Mouse (Mus musculus) erythroblast, embryonic 14.5 days (primary cell): ENCODE measurements at regions not wholly inside any gene's neighbourhood (a gene's known extent, or its start where the extent isn't known, plus 50 kb on each side); places are given as distances from the start of the nearest gene placed in this dataset.

ENCODE experiments used
- H3K27me3 ChIP-seq: 2 replicates; pipeline ENCODE4 v1.6.1; 2012; ENCODE audit warnings: inconsistent platforms; ENCODE audit not compliant: control insufficient read depth
- H3K36me3 ChIP-seq: 2 replicates; pipeline ENCODE4 v1.6.1; 2012; ENCODE audit warnings: mild to moderate bottlenecking, inconsistent platforms; ENCODE audit not compliant: control insufficient read depth
- H3K4me1 ChIP-seq: 2 replicates; pipeline ENCODE4 v1.6.1; 2012; ENCODE audit warnings: inconsistent platforms; ENCODE audit not compliant: control insufficient read depth
- H3K4me3 ChIP-seq: replicated peaks from 2 replicates; pipeline ENCODE3; 2012; ENCODE audit warnings: moderate library complexity, mild to moderate bottlenecking, inconsistent platforms
- H3K9me3 ChIP-seq: 2 replicates; pipeline ENCODE4 v1.6.1; 2012; ENCODE audit warnings: low read length, inconsistent platforms, mixed read lengths; ENCODE audit not compliant: control insufficient read depth
- GATA1 ChIP-seq: IDR thresholded peaks from 2 replicates; pipeline ENCODE4 v1.6.1; 2012; ENCODE audit warnings: low read length, inconsistent platforms, mixed read lengths
- TAL1 ChIP-seq: IDR thresholded peaks from 3 replicates; pipeline ENCODE4 v1.6.1; 2012; ENCODE audit warnings: low read length, inconsistent platforms, mixed read lengths

DNA sequence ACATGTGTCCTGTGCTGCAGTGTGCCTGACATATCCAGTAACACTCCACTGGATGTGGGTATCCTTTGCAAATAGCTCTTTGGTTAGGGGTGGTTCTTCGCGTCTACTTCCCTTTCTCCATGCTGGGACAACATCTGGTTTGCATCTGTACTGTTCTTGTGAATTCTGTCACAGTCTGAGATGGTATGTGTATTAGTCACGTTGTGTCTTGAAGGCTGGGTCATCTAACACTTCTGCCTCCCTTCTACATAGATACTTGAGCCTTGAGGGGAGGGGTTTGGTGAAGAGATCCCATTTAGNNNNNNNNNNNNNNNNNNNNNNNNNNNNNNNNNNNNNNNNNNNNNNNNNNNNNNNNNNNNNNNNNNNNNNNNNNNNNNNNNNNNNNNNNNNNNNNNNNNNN lies 294.9 kb downstream of the Lmo7 start:
- Histone ChIP-seq H3K4me1 (no peaks in the 10 kb centered on the region), H3K27me3 (no peaks in the 10 kb centered on the region), H3K9me3 (peaks cover 11% of the 10 kb centered on the region; the same call in 1 of the 2 replicates), H3K4me3 (no peak overlapping the region), H3K36me3 (no peaks in the 10 kb centered on the region)
- no peak for TF ChIP-seq GATA1
- no peak for TF ChIP-seq TAL1

- Histone ChIP-seq H3K4me1 (no peaks in the 10 kb centered on the region), H3K36me3 (no peaks in the 10 kb centered on the region), H3K9me3 (peaks cover 8% of the 10 kb centered on the region; the same call in 1 of the 2 replicates), H3K4me3 (no peak overlapping the region), H3K27me3 (no peaks in the 10 kb centered on the region)
- TF ChIP-seq GATA1 (no peak), TAL1 (no peak)
Observed at GRCm38 (mm10) chr14:102020161-102020605, 290.4 kb downstream of the Lmo7 start.

DNA sequence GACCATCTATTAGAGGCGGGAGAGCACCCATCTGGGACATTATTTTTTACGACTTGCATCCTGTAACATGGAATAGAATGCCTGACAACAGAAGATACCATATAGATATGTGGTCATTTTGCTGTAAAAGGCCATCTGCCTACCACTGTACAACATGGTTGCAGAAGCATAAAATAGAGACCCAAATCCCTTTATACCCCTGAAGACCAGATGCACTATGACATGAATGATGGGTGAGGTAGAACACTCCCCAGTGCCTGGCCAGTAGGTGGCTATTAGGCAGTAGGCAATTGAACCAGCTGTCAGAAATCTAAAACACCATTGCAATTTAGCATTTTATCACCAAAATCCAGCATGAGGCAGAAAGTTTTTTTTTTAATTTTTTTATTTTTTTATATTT lies 289.6 kb downstream of the Lmo7 start:
- H3K4me1 ChIP-seq, result no peaks in the 10 kb centered on the region
- H3K27me3 ChIP-seq, result no peaks in the 10 kb centered on the region
- no peaks in the 10 kb centered on the region for H3K36me3 ChIP-seq
- H3K9me3 ChIP-seq, result peaks cover 6% of the 10 kb centered on the region
- no peak overlapping the region for H3K4me3 ChIP-seq
- no peak for TF ChIP-seq TAL1
- TF ChIP-seq GATA1, result no peak

GRCm38 (mm10) chr14:102016572-102016971 lies 286.8 kb downstream of the Lmo7 start:
- peaks cover 11% of the 10 kb centered on the region for H3K9me3 ChIP-seq
- H3K27me3 ChIP-seq, result no peaks in the 10 kb centered on the region
- no peak overlapping the region for H3K4me3 ChIP-seq
- TF ChIP-seq GATA1, result no peak
- no peak for TF ChIP-seq TAL1
- no peaks in the 10 kb centered on the region for H3K36me3 ChIP-seq
- no peaks in the 10 kb centered on the region for H3K4me1 ChIP-seq

- peaks cover 9% of the 10 kb centered on the region for H3K9me3 ChIP-seq
- H3K4me1 ChIP-seq, result no peaks in the 10 kb centered on the region
- H3K4me3 ChIP-seq, result no peak overlapping the region
- TF ChIP-seq GATA1 (no peak), TAL1 (no peak)
- H3K36me3 ChIP-seq, result no peaks in the 10 kb centered on the region
- H3K27me3 ChIP-seq, result no peaks in the 10 kb centered on the region
Observed at GRCm38 (mm10) chr14:102014976-102015603, 285.3 kb downstream of the Lmo7 start.

DNA sequence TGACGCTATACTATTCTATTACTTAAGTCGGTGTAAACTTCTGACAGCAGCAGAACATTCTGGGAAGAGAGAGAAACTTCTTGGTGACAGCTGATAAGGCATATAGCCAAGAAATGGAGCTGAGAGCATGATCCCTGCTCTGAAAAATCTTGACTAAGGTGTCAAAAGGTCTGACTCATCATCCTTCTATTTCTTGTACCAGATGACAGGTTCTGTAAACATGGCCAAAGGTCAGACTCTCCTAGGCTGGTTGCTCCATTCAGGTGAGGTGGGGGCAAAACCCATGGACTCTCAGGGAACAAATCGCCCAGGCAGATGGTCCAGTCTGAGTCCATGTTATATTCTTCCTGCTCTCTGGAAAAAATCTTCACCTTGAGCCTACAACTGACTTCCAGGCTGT lies 283.5 kb downstream of the Lmo7 start:
- no peaks in the 10 kb centered on the region for H3K36me3 ChIP-seq
- no peak overlapping the region for H3K4me3 ChIP-seq
- H3K27me3 ChIP-seq, result no peaks in the 10 kb centered on the region
- TF ChIP-seq TAL1 (no peak), GATA1 (no peak)
- H3K9me3 ChIP-seq, result peaks cover 9% of the 10 kb centered on the region
- no peaks in the 10 kb centered on the region for H3K4me1 ChIP-seq

GRCm38 (mm10) chr14:101997535-101997934 lies 267.8 kb downstream of the Lmo7 start:
- TF ChIP-seq GATA1 (no peak), TAL1 (no peak)
- H3K27me3 ChIP-seq, result no peaks in the 10 kb centered on the region
- peaks cover 5% of the 10 kb centered on the region for H3K9me3 ChIP-seq
- no peaks in the 10 kb centered on the region for H3K36me3 ChIP-seq
- no peak overlapping the region for H3K4me3 ChIP-seq
- H3K4me1 ChIP-seq, result no peaks in the 10 kb centered on the region

- Histone ChIP-seq H3K27me3 (no peaks in the 10 kb centered on the region), H3K4me3 (no peak overlapping the region), H3K9me3 (peaks cover 3% of the 10 kb centered on the region; the same call in 1 of the 2 replicates), H3K4me1 (no peaks in the 10 kb centered on the region), H3K36me3 (no peaks in the 10 kb centered on the region)
- no peak for TF ChIP-seq GATA1
- no peak for TF ChIP-seq TAL1
Observed at GRCm38 (mm10) chr14:101984401-101984800, 254.6 kb downstream of the Lmo7 start.
